Mouse (Mus musculus): ENCODE data around the gene Stab1.

GRCm38 (mm10) chr14:31193791-31194190 lies 25.4 kb upstream of the Stab1 start:
- TF ChIP-seq POLR2AphosphoS2 (IDR thresholded peaks at IDR 0.05; ENCODE audit: insufficient read length, low read depth): no peak
- TF ChIP-seq USF1 (IDR thresholded peaks at IDR 0.05; ENCODE audit: low read depth): no peak
- no peak for TF ChIP-seq POLR2A (IDR thresholded peaks at IDR 0.05; ENCODE audit: insufficient read length, low read depth)
- TF ChIP-seq TCF12 (IDR thresholded peaks at IDR 0.05; ENCODE audit: insufficient read depth, poor library complexity, severe bottlenecking): no peak
- TF ChIP-seq E2F4 (IDR thresholded peaks at IDR 0.05; ENCODE audit: insufficient read depth): no peak

Measured in myocyte (in vitro differentiated cells).